19 mouse cellular contexts compared by ENCODE assay signal in the genomic region with DNA sequence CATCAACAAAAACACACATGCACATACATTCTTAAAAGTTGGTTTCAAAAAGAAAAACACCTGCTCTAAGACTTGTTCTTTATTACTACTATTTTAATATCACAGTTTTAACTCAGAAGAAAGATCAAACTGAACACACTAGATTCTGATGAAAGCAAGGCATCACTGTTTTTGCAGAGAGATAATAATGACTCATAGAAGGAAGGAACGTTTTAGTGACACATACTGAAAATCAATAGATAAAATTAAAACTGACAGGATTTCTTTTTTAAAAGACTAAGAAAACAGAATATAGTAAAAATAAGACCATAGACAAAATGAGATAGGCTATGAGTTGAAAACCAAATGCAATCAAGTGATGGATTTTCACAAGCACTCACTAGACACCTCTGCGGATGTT. TPM values are rescaled to one million over a fixed set of nuclear protein-coding genes. Genes with fewer than 3 reads are reported as not detected.
A peak's percentile ranks its signal among the peaks of the same experiment; 100 is the strongest.
DNase-seq lines count a peak whose midpoint lies in the region; TF ChIP-seq lines count a peak whose summit lies in the region.
"Had no signal": no experiment of that assay in that cellular context is flagged by ENCODE, and none has a peak within 500 bp of the region (broad histone marks: within the 10 kb centered on the region; RNA-seq: fewer than 3 reads in every experiment).

No protein-coding gene starts in this region.

- H3K79me2 ChIP-seq in MEL (ENCODE audit: control insufficient read depth, insufficient read depth, low read length, poor library complexity): peaks cover 9% of the 10 kb centered on the region

- peak overlapping the region; percentile 52 for H3K27ac ChIP-seq in MEL (ENCODE audit: control insufficient read depth, low read depth, low read length)

- TF ChIP-seq CTCF in MEL (IDR thresholded peaks at IDR 0.05 in 2 of 3, conservative IDR thresholded peaks at IDR 0.05 in 1 of 3; ENCODE audit: control insufficient read depth in 1 of 3, insufficient read depth in 1 of 3, low read depth in 2 of 3, low read length in 3 of 3, poor library complexity in 1 of 3, severe bottlenecking in 1 of 3): no peak

- peak; percentile 36 for DNase-seq in MEL (ENCODE audit: low read depth, low spot score)
- no peak for DNase-seq in T-cell, adult 2 months (ENCODE audit: low spot score)
- DNase-seq: adrenal gland, adult 2 months; adrenal gland, adult 8-10 months; adrenal gland, postnatal 10 days; adrenal gland, postnatal 14 days; adrenal gland, postnatal 25 days; adrenal gland, postnatal 36 days; B cell, adult 2 months; cerebellum, adult 11 months; cerebellum, adult 11-12 months; cerebellum, adult 18-20 months; cerebellum, adult 2 months; cerebellum, adult 8-10 months; cerebellum, adult 9-10 months had no signal

- no peaks in the 10 kb centered on the region for H3K27me3 ChIP-seq in MEL (ENCODE audit: control insufficient read depth in 1 of 2, insufficient read depth in 2 of 2, low read length in 2 of 2)
- H3K27me3 ChIP-seq: CH12.LX, Patski had no signal

- TF ChIP-seq EP300 in MEL (IDR thresholded peaks at IDR 0.05; ENCODE audit: low read depth in 1 of 2, low read length in 2 of 2): peak; percentile 78 to 83; a peak in 3 of 4 replicates

- no peak overlapping the region for H3K9ac ChIP-seq in MEL (ENCODE audit: control insufficient read depth, low read depth, low read length, poor library complexity, severe bottlenecking)

- H3K4me3 ChIP-seq in MEL (ENCODE audit: control insufficient read depth in 1 of 2, insufficient read depth in 1 of 2, low read depth in 2 of 2, low read length in 2 of 2): no peak overlapping the region

- no peak for TF ChIP-seq RAD21 in MEL (IDR thresholded peaks at IDR 0.05; ENCODE audit: low read depth, low read length)

- H3K4me1 ChIP-seq in MEL (ENCODE audit: control insufficient read depth in 1 of 2, insufficient read depth in 2 of 2, low read length in 2 of 2): peaks cover 27 to 37% of the 10 kb centered on the region in 2 experiments

- no peak for TF ChIP-seq POLR2A in MEL (IDR thresholded peaks at IDR 0.05; ENCODE audit: control insufficient read depth in 1 of 2, insufficient read depth in 1 of 2, low read depth in 1 of 2, low read length in 2 of 2, poor library complexity in 1 of 2)

- no peaks in the 10 kb centered on the region for H3K9me3 ChIP-seq in MEL (replicated peaks; ENCODE audit: insufficient read depth, low read length)
- H3K9me3 ChIP-seq: G1E had no signal

- H3K36me3 ChIP-seq in MEL (ENCODE audit: control insufficient read depth in 1 of 2, insufficient read depth in 2 of 2, low read length in 2 of 2): peaks cover 38 to 43% of the 10 kb centered on the region in 2 experiments

TF ChIP-seq in MEL, 35 proteins besides CTCF, POLR2A, EP300 and RAD21:
- TF ChIP-seq TCF12 (IDR thresholded peaks at IDR 0.05; ENCODE audit: low read depth, low read length): peak; percentile 60; the same call in 1 of the 2 replicates
- TF ChIP-seq ETS1 (IDR thresholded peaks at IDR 0.05; ENCODE audit: low read depth, low read length): peak; percentile 67
- peak; percentile 72 for TF ChIP-seq GATA1 (IDR thresholded peaks at IDR 0.05; ENCODE audit: low read depth, low read length)
- TF ChIP-seq TAL1 (IDR thresholded peaks at IDR 0.05; ENCODE audit: low read length): no peak
- peak; percentile 72 for TF ChIP-seq RCOR1 (IDR thresholded peaks at IDR 0.05; ENCODE audit: low read depth, low read length)
- no peak for TF ChIP-seq MXI1 (IDR thresholded peaks at IDR 0.05; ENCODE audit: low read depth, low read length)
- TF ChIP-seq MYB (IDR thresholded peaks at IDR 0.05; ENCODE audit: low read depth, low read length): 0 out of 2 replicates have a peak, but pooled peaks have one; percentile 52
- peak; percentile 58; the same call in 1 of the 2 replicates for TF ChIP-seq JUND (IDR thresholded peaks at IDR 0.05; ENCODE audit: low read depth, low read length)
TF ChIP-seq in MEL: peak in this region for 6.

RNA-seq across cellular contexts. Expression of gene March6, which starts 25.8 kb away (rescaled TPM):
- total RNA-seq in MEL (2012; rRNA removed): 37.9 and 42.8 TPM in 2 replicates
- 100 to 1,000 TPM in 1 of 2 experiments, 10 to 100 TPM in 1; 62.5 to 114 TPM for polyA plus RNA-seq in MEL (2012; ENCODE audit: insufficient read depth in 1 of 2, insufficient read length in 2 of 2, low read depth in 1 of 2, low replicate concordance in 2 of 2, missing spikeins in 1 of 2)

RNA-seq across cellular contexts. Expression of gene Ropn1l, which starts 51.5 kb away (rescaled TPM):
- 0.96 and 1.3 TPM in 2 replicates for total RNA-seq in MEL (2012; rRNA removed)
- polyA plus RNA-seq in MEL (2012; ENCODE audit: insufficient read depth in 1 of 2, insufficient read length in 2 of 2, low read depth in 1 of 2, low replicate concordance in 2 of 2, missing spikeins in 1 of 2): 1 to 10 TPM in 1 of 2 experiments, not detected in 1; 1.7 TPM
- total RNA-seq: ES-E14 had no signal
